Mouse (Mus musculus) MEL (cell line): ENCODE measurements at regions not wholly inside any gene's neighbourhood (a gene's known extent, or its start where the extent isn't known, plus 50 kb on each side); places are given as distances from the start of the nearest gene placed in this dataset.

Source experiments
- CHD2 ChIP-seq: IDR thresholded peaks from 2 replicates; pipeline ENCODE4 v1.6.1; 2011; ENCODE audit warnings: low read length, improper control_type of control experiment
- CTCF ChIP-seq, 3 experiments: IDR thresholded peaks in 2 of 3; conservative IDR thresholded peaks in 1 of 3; 2 replicates each; pipeline ENCODE4 v1.5.1; 2011 to 2012; ENCODE audit warnings: low read length in 3 of 3, low read depth in 2 of 3, mild to moderate bottlenecking in 2 of 3, improper control_type of control experiment in 1 of 3, inconsistent platforms in 1 of 3, mixed read lengths in 1 of 3, moderate library complexity in 1 of 3; ENCODE audit not compliant: control insufficient read depth in 1 of 3, insufficient read depth in 1 of 3, poor library complexity in 1 of 3, severe bottlenecking in 1 of 3
- ELF1 ChIP-seq: IDR thresholded peaks from 2 replicates; pipeline ENCODE4 v1.6.1; 2014; ENCODE audit warnings: low read depth, mild to moderate bottlenecking, inconsistent platforms, low read length, improper control_type of control experiment, moderate library complexity
- EP300 ChIP-seq, 2 experiments: IDR thresholded peaks; 2 replicates each; pipeline ENCODE4 v1.6.1; 2011; ENCODE audit warnings: improper control_type of control experiment in 2 of 2, low read length in 2 of 2, low read depth in 1 of 2, mild to moderate bottlenecking in 1 of 2
- GATA1 ChIP-seq: IDR thresholded peaks from 2 replicates; pipeline ENCODE4 v1.6.1; 2011; ENCODE audit warnings: low read depth, low read length, improper control_type of control experiment
- HCFC1 ChIP-seq: IDR thresholded peaks from 2 replicates; pipeline ENCODE4 v1.6.1; 2012; ENCODE audit warnings: low read depth, mild to moderate bottlenecking, inconsistent platforms, low read length, improper control_type of control experiment, moderate library complexity
- MAFK ChIP-seq: IDR thresholded peaks from 2 replicates; pipeline ENCODE4 v1.6.1; 2011; ENCODE audit warnings: low read depth, mild to moderate bottlenecking, low read length, improper control_type of control experiment, borderline replicate concordance
- POLR2A ChIP-seq, 2 experiments: IDR thresholded peaks; 2 replicates each; pipeline ENCODE4 v1.6.1; 2011 to 2012; ENCODE audit warnings: low read length in 2 of 2, mild to moderate bottlenecking in 2 of 2, control low read depth in 1 of 2, improper control_type of control experiment in 1 of 2, low read depth in 1 of 2, moderate library complexity in 1 of 2; ENCODE audit not compliant: control insufficient read depth in 1 of 2, insufficient read depth in 1 of 2, poor library complexity in 1 of 2
- RCOR1 ChIP-seq: IDR thresholded peaks from 2 replicates; pipeline ENCODE4 v1.6.1; 2012; ENCODE audit warnings: low read depth, mild to moderate bottlenecking, inconsistent platforms, low read length, improper control_type of control experiment
- TAL1 ChIP-seq: IDR thresholded peaks from 2 replicates; pipeline ENCODE4 v1.6.1; 2012; ENCODE audit warnings: mild to moderate bottlenecking, inconsistent platforms, low read length, moderate library complexity, mixed read lengths
- TCF12 ChIP-seq: IDR thresholded peaks from 2 replicates; pipeline ENCODE4 v1.6.1; 2014; ENCODE audit warnings: low read depth, mild to moderate bottlenecking, inconsistent platforms, low read length, improper control_type of control experiment, moderate library complexity

- TF ChIP-seq TCF12, result no peak
- no peak for TF ChIP-seq ELF1
- TF ChIP-seq GATA1, result no peak
- no peak for TF ChIP-seq HCFC1
- no peak for TF ChIP-seq TAL1
- TF ChIP-seq EP300 (IDR thresholded peaks at IDR 0.05; ENCODE audit: low read depth in 1 of 2, low read length in 2 of 2), result no peak
- no peak for TF ChIP-seq RCOR1
- TF ChIP-seq POLR2A (IDR thresholded peaks at IDR 0.05; ENCODE audit: control insufficient read depth in 1 of 2, insufficient read depth in 1 of 2, low read depth in 1 of 2, low read length in 2 of 2, poor library complexity in 1 of 2), result no peak
- no peak for TF ChIP-seq CTCF (IDR thresholded peaks at IDR 0.05 in 2 of 3, conservative IDR thresholded peaks at IDR 0.05 in 1 of 3; ENCODE audit: control insufficient read depth in 1 of 3, insufficient read depth in 1 of 3, low read depth in 2 of 3, low read length in 3 of 3, poor library complexity in 1 of 3, severe bottlenecking in 1 of 3)
- TF ChIP-seq CHD2, result no peak
- no peak for TF ChIP-seq MAFK
Measured at GRCm38 (mm10) chr13:58695964-58696363, 85.3 kb upstream of the Slc28a3 start.
